ENCODE assay signal across 8 mouse cellular contexts in the genomic region with DNA sequence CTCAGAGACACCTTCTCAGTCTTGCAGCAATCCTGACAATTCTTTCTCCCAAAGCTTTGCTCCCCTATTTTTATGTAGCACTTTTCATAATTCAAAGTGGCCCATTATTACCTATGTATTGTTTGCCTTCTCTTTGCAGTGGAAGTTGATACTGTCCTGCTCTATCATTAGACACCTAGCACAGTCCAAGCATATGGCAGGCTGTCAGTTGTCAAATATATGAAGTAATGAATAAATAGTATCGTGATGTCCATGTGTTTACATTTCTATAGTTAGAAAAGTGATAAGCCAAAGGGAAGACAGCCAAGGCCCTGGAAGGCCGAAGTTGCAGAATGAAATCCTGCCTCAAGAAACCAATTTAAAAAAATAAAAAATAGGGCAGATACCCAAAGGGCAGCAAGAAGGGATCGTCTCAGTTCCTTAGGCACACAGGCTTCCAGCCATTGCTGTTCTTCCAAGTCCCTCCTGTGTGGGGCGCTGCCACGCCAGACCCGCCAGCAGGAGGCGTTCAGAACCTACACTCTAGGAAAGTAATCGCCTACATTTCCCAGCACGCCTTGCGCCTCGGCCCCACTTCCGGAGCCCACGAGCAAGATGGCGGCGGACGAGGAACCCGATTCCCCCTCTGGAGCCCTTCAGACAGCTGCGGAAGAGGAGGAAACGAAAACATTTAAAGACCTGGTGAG. TPM values are rescaled to one million over a fixed set of nuclear protein-coding genes. Genes with fewer than 3 reads are reported as not detected.
DNase-seq lines count a peak whose midpoint lies in the region; ATAC-seq and TF ChIP-seq lines count a peak whose summit lies in the region.

Gene Ddx47, plus strand, starts transcription at position 565 of the 686 bp plus-strand sequence.

- peaks cover 23% of the 10 kb centered on the region for H3K36me3 ChIP-seq in hindbrain, postnatal 0 days (ENCODE audit: insufficient read depth, low read length)

- 7% methylated on average over 19 of the region's 19 CpGs for WGBS in hindbrain, postnatal 0 days

- H3K4me1 ChIP-seq in hindbrain, postnatal 0 days (ENCODE audit: insufficient read depth, low read length), result 0 out of 2 replicates have a peak, but pooled peaks cover 7% of the 10 kb centered on the region

- peak within 1 kb of the TSS; percentile 90 for H3K9ac ChIP-seq in hindbrain, postnatal 0 days (replicated peaks; ENCODE audit: low read length)

- no peaks in the 10 kb centered on the region for H3K9me3 ChIP-seq in hindbrain, postnatal 0 days (ENCODE audit: low read length)

- no peaks in the 10 kb centered on the region for H3K27me3 ChIP-seq in hindbrain, postnatal 0 days (ENCODE audit: insufficient read depth, low read length)

- peak; percentile 96 for ATAC-seq in common myeloid progenitor, adult 5-6 weeks (replicated peaks; ENCODE audit: low read depth, poor library complexity, severe bottlenecking)
- ATAC-seq in hindbrain, postnatal 0 days, result peak; percentile 95
- ATAC-seq in megakaryocyte, adult 5-6 weeks (ENCODE audit: poor library complexity, severe bottlenecking), result peak; percentile 99

- peak; percentile 97 for DNase-seq in ZHBTc4 (ENCODE audit: low read depth, low spot score)
- DNase-seq in gastrocnemius, adult 2 months, result peak; percentile 96
- DNase-seq in hindbrain, postnatal 0 days (ENCODE audit: low spot score), result peak; percentile 98
- peak; percentile 94 to 96 for DNase-seq in left cerebral cortex, adult 2 months (ENCODE audit: extremely low spot score in 1 of 2, low spot score in 2 of 2)
- peak; percentile 97 to 98 for DNase-seq in right cerebral cortex, adult 2 months (ENCODE audit: low spot score in 2 of 2)
- DNase-seq in urinary bladder, postnatal 14 days (ENCODE audit: low spot score), result peak; percentile 94

- H3K27ac ChIP-seq in gastrocnemius, adult 2 months, result peak within 1 kb of the TSS; percentile 83
- H3K27ac ChIP-seq in hindbrain, postnatal 0 days, result peak within 1 kb of the TSS; percentile 36; the same call in 1 of the 2 replicates
- H3K27ac ChIP-seq in left cerebral cortex, adult 2 months, result peak within 1 kb of the TSS; percentile 83

- peak; percentile 100 for TF ChIP-seq CTCF in gastrocnemius, adult 2 months (IDR thresholded peaks at IDR 0.05)
- TF ChIP-seq CTCF in hindbrain, postnatal 0 days (IDR thresholded peaks at IDR 0.05; ENCODE audit: low read depth), result peak; percentile 100
- peak; percentile 99 for TF ChIP-seq CTCF in left cerebral cortex, adult 2 months (IDR thresholded peaks at IDR 0.05)

- intact Hi-C loops in gastrocnemius, adult 2 months (cut with DNase I), result no loop called here
- intact Hi-C loops in left cerebral cortex, adult 2 months (cut with DNase I), result loop anchor here (1.0 to 10.0 kb wide), 3 partner anchors 28 to 1814 kb away; partner anchors contain the start of genes BC049715 and Wbp11

- H3K4me2 ChIP-seq in hindbrain, postnatal 0 days (ENCODE audit: low read depth, low read length), result peak within 1 kb of the TSS; percentile 86

- H3K4me3 ChIP-seq in gastrocnemius, adult 2 months, result peak within 1 kb of the TSS; percentile 83
- H3K4me3 ChIP-seq in hindbrain, postnatal 0 days (ENCODE audit: low read length), result peak within 1 kb of the TSS; percentile 87
- H3K4me3 ChIP-seq in left cerebral cortex, adult 2 months, result peak within 1 kb of the TSS; percentile 82

RNA-seq across cellular contexts. Expression of gene Ddx47, which starts in this region (rescaled TPM):
- total RNA-seq in common myeloid progenitor, adult 5-6 weeks (2017), result 139 and 149 TPM in 2 replicates
- total RNA-seq in gastrocnemius, adult 2 months (2021), result 10 to 100 TPM; 26.9 TPM
- 21.7 and 40.5 TPM in 2 replicates for total RNA-seq in hindbrain, postnatal 0 days (2014; rRNA removed)
- 60.5 TPM in 2 replicates for polyA plus RNA-seq in hindbrain, postnatal 0 days (2015; fragmentation: Nextera tagmentation; extraction: Ambion mirVana)
- 10 to 100 TPM; 61.0 to 62.0 TPM for total RNA-seq in left cerebral cortex, adult 2 months (2021)
- total RNA-seq in megakaryocyte, adult 5-6 weeks (2015), result 43.4 and 50.3 TPM in 2 replicates
- 62.6 and 74.5 TPM in 2 replicates for total RNA-seq in megakaryocyte, adult 5-6 weeks (2017)

Comparison
In these comparisons a context has a peak if more than half of its experiments do, and no peak if none do; other contexts are left out.
1. Peak in every context shown above with its lines: DNase-seq, ATAC-seq, H3K4me3 ChIP-seq and H3K27ac ChIP-seq.